Mouse (Mus musculus): ENCODE measurements at regions not wholly inside any gene's neighbourhood (a gene's known extent, or its start where the extent isn't known, plus 50 kb on each side); places are given as distances from the start of the nearest gene placed in this dataset.

GRCm38 (mm10) chr4:105648820-105649446 is 140.7 kb upstream of the Gm12728 start:
- no peak for TF ChIP-seq CTCF (IDR thresholded peaks at IDR 0.05; ENCODE audit: borderline replicate concordance, extremely low read depth, insufficient read depth, insufficient read length)
- no peak for TF ChIP-seq POLR2A (IDR thresholded peaks at IDR 0.05; ENCODE audit: borderline replicate concordance, extremely low read depth, insufficient read depth, insufficient read length, poor library complexity, severe bottlenecking)

Measured in brain, embryonic 14.5 days (tissue).